Mouse (Mus musculus) hindbrain, embryonic 10.5 days (tissue): ENCODE results near the gene Dab2ip. TPM values are rescaled to one million over a fixed set of nuclear protein-coding genes. Genes with fewer than 3 reads are reported as not detected.

Source experiments
- DNase-seq: peaks from one replicate; pipeline ENCODE4 v3.0.0-alpha.2; 2017; ENCODE audit warnings: low spot score
- H3K27ac ChIP-seq: fragments of 300-500 bp; sonication (generic); 2 replicates; pipeline ENCODE4 v1.5.1; 2016; ENCODE audit warnings: mild to moderate bottlenecking, moderate library complexity
- H3K27me3 ChIP-seq: fragments of 300-500 bp; sonication (generic); 2 replicates; pipeline ENCODE4 v1.6.1; 2016; ENCODE audit warnings: mild to moderate bottlenecking; ENCODE audit not compliant: poor library complexity, insufficient read depth, severe bottlenecking
- H3K36me3 ChIP-seq: fragments of 300-500 bp; sonication (generic); 2 replicates; pipeline ENCODE4 v1.6.1; 2016; ENCODE audit warnings: mild to moderate bottlenecking, moderate library complexity
- H3K4me1 ChIP-seq: fragments of 300-500 bp; sonication (generic); replicated peaks from 2 replicates; pipeline ENCODE4 v1.6.1; 2016; ENCODE audit warnings: mild to moderate bottlenecking
- H3K4me3 ChIP-seq: fragments of 300-500 bp; sonication (generic); 2 replicates; pipeline ENCODE4 v1.5.1; 2016; ENCODE audit warnings: mild to moderate bottlenecking, moderate library complexity
- H3K9me3 ChIP-seq: fragments of 300-500 bp; sonication (generic); 2 replicates; pipeline ENCODE4 v1.6.1; 2016; ENCODE audit warnings: mild to moderate bottlenecking, moderate library complexity
- WGBS: fragments of 180-500 bp; shearing (Covaris S2); methylation state at CpG from one replicate; pipeline ENCODE4 v1.1.7; 2016; 5-methylcytosine and 5-hydroxymethylcytosine counted together
- polyA plus RNA-seq: library from polyadenylated mRNA; unstranded; fragments of >200 nt; fragmentation: Nextera tagmentation; extraction: Ambion mirVana; gene quantifications from 2 replicates; pipeline ENCODE4 v1.2.1, GENCODE M21; 2016

The Dab2ip gene
- polyA plus RNA-seq, 1 experiment from 2014 or later, result 28.8 TPM

- H3K36me3 ChIP-seq, result no peaks in the 10 kb centered on the region
- no peak overlapping the region for H3K27ac ChIP-seq
- no peaks in the 10 kb centered on the region for H3K9me3 ChIP-seq
- no peaks in the 10 kb centered on the region for H3K27me3 ChIP-seq
- H3K4me3 ChIP-seq, result no peak overlapping the region
- no peak for DNase-seq
- 53% methylated on average over 8 of the region's 8 CpGs for WGBS
- peaks cover 49% of the 10 kb centered on the region for H3K4me1 ChIP-seq
Measured at GRCm38 (mm10) chr2:35655996-35656395, 97.9 kb downstream of the Dab2ip start.

GRCm38 (mm10) chr2:35658311-35658710, 100.2 kb downstream of the Dab2ip start:
- Histone ChIP-seq H3K9me3 (no peaks in the 10 kb centered on the region), H3K36me3 (no peaks in the 10 kb centered on the region), H3K27ac (peak overlapping the region; percentile 26; the same call in 1 of the 2 replicates), H3K27me3 (no peaks in the 10 kb centered on the region), H3K4me3 (no peak overlapping the region), H3K4me1 (peaks cover 45% of the 10 kb centered on the region)
- WGBS, result 79% methylated on average over 3 of the region's 3 CpGs
- DNase-seq, result no peak

GRCm38 (mm10) chr2:35659578-35660194, 101.6 kb downstream of the Dab2ip start:
- DNase-seq, result no peak
- Histone ChIP-seq H3K27me3 (no peaks in the 10 kb centered on the region), H3K4me3 (no peak overlapping the region), H3K9me3 (no peaks in the 10 kb centered on the region), H3K4me1 (peaks cover 58% of the 10 kb centered on the region), H3K27ac (no peak overlapping the region), H3K36me3 (no peaks in the 10 kb centered on the region)
- WGBS, result 90% methylated on average over 5 of the region's 5 CpGs

- 0 out of 2 replicates have a peak, but pooled peaks cover 3% of the 10 kb centered on the region for H3K36me3 ChIP-seq
- DNase-seq, result peak; percentile 89
- peak overlapping the region; percentile 93 for H3K4me3 ChIP-seq
- peak overlapping the region; percentile 97 for H3K27ac ChIP-seq
- peaks cover 59% of the 10 kb centered on the region for H3K4me1 ChIP-seq
- no peaks in the 10 kb centered on the region for H3K9me3 ChIP-seq
- WGBS, result 2% methylated on average over 41 of the region's 47 CpGs
- H3K27me3 ChIP-seq, result no peaks in the 10 kb centered on the region
Measured at GRCm38 (mm10) chr2:35660953-35661374, 102.9 kb downstream of the Dab2ip start.

GRCm38 (mm10) chr2:35661454-35662000, 103.5 kb downstream of the Dab2ip start:
- Histone ChIP-seq H3K27ac (peak overlapping the region; percentile 97), H3K36me3 (0 out of 2 replicates have a peak, but pooled peaks cover 3% of the 10 kb centered on the region), H3K27me3 (no peaks in the 10 kb centered on the region), H3K9me3 (no peaks in the 10 kb centered on the region), H3K4me1 (peaks cover 53% of the 10 kb centered on the region), H3K4me3 (peak overlapping the region; percentile 93)
- peak; percentile 66 for DNase-seq
- under 1% methylated on average over 50 of the region's 51 CpGs for WGBS

GRCm38 (mm10) chr2:35662001-35662491, 104.0 kb downstream of the Dab2ip start:
- Histone ChIP-seq H3K4me3 (peak overlapping the region; percentile 93), H3K27ac (peak overlapping the region; percentile 97), H3K36me3 (0 out of 2 replicates have a peak, but pooled peaks cover 3% of the 10 kb centered on the region), H3K9me3 (no peaks in the 10 kb centered on the region), H3K27me3 (no peaks in the 10 kb centered on the region), H3K4me1 (peaks cover 48% of the 10 kb centered on the region)
- DNase-seq, result no peak
- under 1% methylated on average over 24 of the region's 24 CpGs for WGBS

- WGBS, result 6% methylated on average over 26 of the region's 26 CpGs
- Histone ChIP-seq H3K4me1 (peaks cover 47% of the 10 kb centered on the region), H3K27ac (peak overlapping the region; percentile 97), H3K9me3 (no peaks in the 10 kb centered on the region), H3K27me3 (no peaks in the 10 kb centered on the region), H3K4me3 (peak overlapping the region; percentile 93), H3K36me3 (0 out of 2 replicates have a peak, but pooled peaks cover 9% of the 10 kb centered on the region)
- DNase-seq, result peak; percentile 38
Measured at GRCm38 (mm10) chr2:35662738-35663550, 104.9 kb downstream of the Dab2ip start.

- WGBS, result 90% methylated on average over 8 of the region's 8 CpGs
- Histone ChIP-seq H3K27me3 (no peaks in the 10 kb centered on the region), H3K4me3 (no peak overlapping the region), H3K27ac (no peak overlapping the region), H3K4me1 (peaks cover 75% of the 10 kb centered on the region), H3K36me3 (peaks cover 37% of the 10 kb centered on the region), H3K9me3 (no peaks in the 10 kb centered on the region)
- DNase-seq, result no peak
Measured at GRCm38 (mm10) chr2:35667746-35668145, 109.7 kb downstream of the Dab2ip start.

GRCm38 (mm10) chr2:35669217-35669616, 111.2 kb downstream of the Dab2ip start:
- no peaks in the 10 kb centered on the region for H3K9me3 ChIP-seq
- peaks cover 65% of the 10 kb centered on the region for H3K4me1 ChIP-seq
- 65% methylated on average over 4 of the region's 4 CpGs for WGBS
- no peak for DNase-seq
- H3K4me3 ChIP-seq, result no peak overlapping the region
- peaks cover 37% of the 10 kb centered on the region for H3K36me3 ChIP-seq
- H3K27me3 ChIP-seq, result no peaks in the 10 kb centered on the region
- 0 out of 2 replicates have a peak overlapping the region, but pooled peaks have one; percentile 9 for H3K27ac ChIP-seq

- H3K9me3 ChIP-seq, result no peaks in the 10 kb centered on the region
- 82% methylated on average over 4 of the region's 4 CpGs for WGBS
- no peaks in the 10 kb centered on the region for H3K27me3 ChIP-seq
- peaks cover 37% of the 10 kb centered on the region for H3K36me3 ChIP-seq
- peaks cover 60% of the 10 kb centered on the region for H3K4me1 ChIP-seq
- DNase-seq, result no peak
- H3K4me3 ChIP-seq, result no peak overlapping the region
- no peak overlapping the region for H3K27ac ChIP-seq
Measured at GRCm38 (mm10) chr2:35669748-35670147, 111.7 kb downstream of the Dab2ip start.

GRCm38 (mm10) chr2:35670300-35670699, 112.2 kb downstream of the Dab2ip start:
- Histone ChIP-seq H3K4me3 (no peak overlapping the region), H3K9me3 (no peaks in the 10 kb centered on the region), H3K4me1 (peaks cover 61% of the 10 kb centered on the region), H3K27me3 (no peaks in the 10 kb centered on the region), H3K27ac (no peak overlapping the region), H3K36me3 (peaks cover 34% of the 10 kb centered on the region)
- WGBS, result 89% methylated on average over 9 of the region's 9 CpGs
- no peak for DNase-seq

- Histone ChIP-seq H3K4me1 (peaks cover 81% of the 10 kb centered on the region), H3K36me3 (peaks cover 34% of the 10 kb centered on the region), H3K27ac (no peak overlapping the region; the same call in 1 of the 2 replicates), H3K9me3 (no peaks in the 10 kb centered on the region), H3K27me3 (no peaks in the 10 kb centered on the region), H3K4me3 (no peak overlapping the region)
- WGBS, result 77% methylated on average over 9 of the region's 9 CpGs
- no peak for DNase-seq
Measured at GRCm38 (mm10) chr2:35671980-35672910, 114.2 kb downstream of the Dab2ip start.
